Mouse (Mus musculus) testis, adult 2 months (tissue): ENCODE results near the gene Gcnt4.

ENCODE experiments used
- CTCF ChIP-seq: fragments of 200-500 bp; IDR thresholded peaks from 2 replicates; pipeline ENCODE4 v1.5.1; 2012; ENCODE audit warnings: low read depth, mild to moderate bottlenecking, inconsistent platforms, low read length, moderate library complexity; ENCODE audit not compliant: control insufficient read depth, insufficient read depth, insufficient replicate concordance
- POLR2A ChIP-seq: fragments of 200-500 bp; IDR thresholded peaks from 2 replicates; pipeline ENCODE4 v1.6.1; 2012; ENCODE audit warnings: low read depth, mild to moderate bottlenecking, inconsistent platforms, low read length, moderate library complexity; ENCODE audit not compliant: control insufficient read depth

GRCm38 (mm10) chr13:96966210-96967089 is 42.0 kb downstream of the Gcnt4 start:
- TF ChIP-seq POLR2A, result no peak
- TF ChIP-seq CTCF, result no peak
